Mouse (Mus musculus) lung, postnatal 0 days (tissue): Measurements from ENCODE around the gene Spata13. TPM values are rescaled to one million over a fixed set of nuclear protein-coding genes. Genes with fewer than 3 reads are reported as not detected.

ENCODE experiments used
- ATAC-seq: fragments of 200-750 bp; cut with Nextera tagmentation; 2 replicates; pipeline ENCODE4 v1.8.0; 2017; ENCODE audit warnings: moderate library complexity
- DNase-seq: peaks from one replicate; pipeline ENCODE4 v3.0.0-alpha.2; 2016; ENCODE audit warnings: low spot score
- H3K27ac ChIP-seq: fragments of 300-500 bp; sonication (generic); 2 replicates; pipeline ENCODE4 v1.5.1; 2014; ENCODE audit warnings: antibody characterized with exemption, mild to moderate bottlenecking, low read length, mixed read lengths
- H3K27me3 ChIP-seq: fragments of 300-500 bp; sonication (generic); replicated peaks from 2 replicates; pipeline ENCODE4 v1.6.1; 2014; ENCODE audit warnings: low read length, mixed read lengths; ENCODE audit not compliant: insufficient read depth
- H3K36me3 ChIP-seq: fragments of 300-500 bp; sonication (generic); 2 replicates; pipeline ENCODE4 v1.6.1; 2014; ENCODE audit warnings: low read length, mixed read lengths; ENCODE audit not compliant: insufficient read depth
- H3K4me1 ChIP-seq: fragments of 300-500 bp; sonication (generic); 2 replicates; pipeline ENCODE4 v1.6.1; 2014; ENCODE audit warnings: antibody characterized with exemption, low read depth, low read length, mixed read lengths; ENCODE audit not compliant: insufficient read depth
- H3K4me2 ChIP-seq: fragments of 300-500 bp; sonication (generic); replicated peaks from 2 replicates; pipeline ENCODE4 v1.6.1; 2014; ENCODE audit warnings: low read depth, mild to moderate bottlenecking, low read length, moderate library complexity, mixed read lengths
- H3K4me3 ChIP-seq: fragments of 300-500 bp; sonication (generic); 2 replicates; pipeline ENCODE4 v1.5.1; 2014; ENCODE audit warnings: low read depth, low read length
- H3K9ac ChIP-seq: fragments of 300-500 bp; sonication (generic); replicated peaks from 2 replicates; pipeline ENCODE4 v1.6.1; 2014; ENCODE audit warnings: low read depth, mild to moderate bottlenecking
- H3K9me3 ChIP-seq: fragments of 300-500 bp; sonication (generic); 2 replicates; pipeline ENCODE4 v1.6.1; 2016; ENCODE audit warnings: low read length, mixed read lengths
- CTCF ChIP-seq: IDR thresholded peaks from 2 replicates; pipeline ENCODE4 v1.5.1; 2016; ENCODE audit warnings: antibody characterized with exemption, mild to moderate bottlenecking
- EP300 ChIP-seq: IDR thresholded peaks from 2 replicates; pipeline ENCODE4 v1.6.1; 2016; ENCODE audit warnings: antibody characterized with exemption, mild to moderate bottlenecking, control low read depth
- WGBS: fragments of 180-500 bp; shearing (Covaris S2); extraction: QIAGEN DNeasy Blood & Tissue Kit; methylation state at CpG from one replicate; pipeline ENCODE4 v1.1.7; 2014; 5-methylcytosine and 5-hydroxymethylcytosine counted together
- polyA plus RNA-seq: library from polyadenylated mRNA; unstranded; fragments of >200 nt; fragmentation: Nextera tagmentation; extraction: Ambion mirVana; gene quantifications from 2 replicates; pipeline ENCODE4 v1.2.1, GENCODE M21; 2015

The Spata13 gene
- polyA plus RNA-seq, 1 experiment from 2014 or later = 11.7 TPM

DNA sequence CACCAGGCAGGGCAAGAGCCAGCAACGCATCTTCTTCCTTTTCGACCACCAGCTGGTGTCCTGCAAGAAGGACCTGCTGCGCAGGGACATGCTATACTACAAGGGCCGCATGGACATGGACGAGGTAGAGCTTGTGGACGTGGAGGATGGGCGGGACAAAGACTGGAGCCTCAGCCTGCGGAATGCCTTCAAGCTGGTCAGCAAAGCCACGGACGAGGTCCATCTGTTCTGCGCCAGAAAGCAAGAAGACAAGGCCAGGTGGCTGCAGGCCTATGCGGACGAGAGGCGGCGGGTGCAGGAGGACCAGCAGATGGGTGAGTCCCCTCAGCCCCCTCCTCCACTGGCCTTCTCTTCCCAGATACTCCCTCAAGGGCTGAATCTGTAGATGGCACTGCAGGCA is 122.5 kb downstream of the Spata13 start:
- ATAC-seq = no peak
- no peak for TF ChIP-seq CTCF
- TF ChIP-seq EP300 = no peak

DNA sequence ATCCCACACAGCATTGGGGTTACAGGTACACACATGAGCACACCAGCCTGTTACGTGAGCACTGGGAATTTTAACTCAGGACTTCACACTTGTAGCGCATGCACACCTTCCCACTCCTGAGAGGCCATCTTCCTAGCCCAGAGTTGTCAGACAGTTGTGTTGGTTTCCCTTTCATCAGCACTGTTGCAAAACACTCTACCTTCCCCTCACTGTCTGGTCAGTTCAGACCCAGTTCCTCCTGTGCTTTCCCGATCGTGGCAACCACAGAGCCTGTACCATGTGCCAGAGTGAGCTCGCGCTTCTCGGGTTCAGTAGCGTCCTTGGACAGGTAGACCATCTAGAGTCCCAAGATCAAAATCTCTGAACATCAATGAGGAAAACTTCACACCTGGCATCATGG is 123.5 kb downstream of the Spata13 start:
- Histone ChIP-seq H3K4me3 (no peak overlapping the region), H3K4me1 (no peaks in the 10 kb centered on the region), H3K4me2 (no peak overlapping the region), H3K9me3 (no peaks in the 10 kb centered on the region), H3K9ac (no peak overlapping the region), H3K27ac (no peak overlapping the region), H3K27me3 (no peaks in the 10 kb centered on the region), H3K36me3 (peaks cover 33% of the 10 kb centered on the region; the same call in 1 of the 2 replicates)
- DNase-seq (peak; percentile 30), ATAC-seq (peak; percentile 40; the same call in 1 of the 2 replicates)
- 92% methylated on average over 8 of the region's 8 CpGs for WGBS
- TF ChIP-seq CTCF = no peak
- TF ChIP-seq EP300 = no peak

More for the DNA sequence above, 122.5 kb downstream of the Spata13 start:
- Histone ChIP-seq H3K9me3 (no peaks in the 10 kb centered on the region), H3K4me2 (no peak overlapping the region), H3K27me3 (no peaks in the 10 kb centered on the region), H3K9ac (no peak overlapping the region), H3K4me3 (no peak overlapping the region), H3K36me3 (peaks cover 29% of the 10 kb centered on the region; the same call in 1 of the 2 replicates), H3K27ac (no peak overlapping the region), H3K4me1 (no peaks in the 10 kb centered on the region)
- no peak for DNase-seq
- WGBS = 83% methylated on average over 15 of the region's 15 CpGs

DNA sequence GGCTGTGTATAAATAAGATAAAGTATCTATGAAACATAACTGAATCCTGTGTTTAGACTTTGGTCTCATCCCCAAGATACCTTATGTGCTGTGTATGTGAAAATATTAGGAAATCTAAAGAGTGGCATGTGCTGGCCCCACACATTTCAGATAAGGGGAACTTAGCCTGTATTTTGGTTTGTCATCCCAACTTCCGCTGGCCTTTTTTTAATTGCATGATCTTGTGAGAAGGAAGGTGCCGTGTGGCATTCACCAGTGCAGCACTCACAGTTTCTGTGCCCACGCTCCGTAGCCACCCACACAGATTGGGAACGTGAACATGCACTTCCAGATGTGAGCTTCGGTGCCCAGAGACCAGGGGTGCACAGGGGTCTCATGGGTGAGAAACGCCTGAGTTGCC is 123.9 kb downstream of the Spata13 start:
- Histone ChIP-seq H3K4me3 (no peak overlapping the region), H3K27ac (no peak overlapping the region), H3K9ac (no peak overlapping the region), H3K27me3 (no peaks in the 10 kb centered on the region), H3K4me2 (no peak overlapping the region), H3K36me3 (peaks cover 33% of the 10 kb centered on the region; the same call in 1 of the 2 replicates), H3K4me1 (no peaks in the 10 kb centered on the region), H3K9me3 (no peaks in the 10 kb centered on the region)
- DNase-seq (no peak), ATAC-seq (no peak)
- 90% methylated on average over 7 of the region's 7 CpGs for WGBS
- TF ChIP-seq CTCF (no peak), EP300 (no peak)

DNA sequence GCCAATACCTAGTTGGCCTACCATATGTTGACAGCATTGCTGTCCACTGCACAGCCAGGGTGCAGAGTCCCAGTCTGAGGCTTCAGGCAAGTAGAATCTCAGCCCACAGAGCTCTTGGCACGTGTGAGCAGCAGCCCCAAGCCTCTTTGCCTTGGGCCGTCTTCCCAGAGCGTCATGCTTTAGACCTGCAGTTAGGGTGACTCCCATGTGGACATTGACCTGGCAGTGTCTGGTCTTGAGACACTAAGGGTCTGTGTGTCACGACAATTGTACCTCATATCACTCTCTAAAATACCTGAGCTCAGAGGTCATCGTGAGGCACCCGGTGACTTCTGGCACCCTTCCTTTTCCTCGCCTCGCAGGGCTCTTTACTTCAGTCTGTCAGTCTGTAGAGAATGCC is 125.3 kb downstream of the Spata13 start:
- Histone ChIP-seq H3K4me1 (no peaks in the 10 kb centered on the region), H3K9ac (no peak overlapping the region), H3K36me3 (peaks cover 28% of the 10 kb centered on the region; the same call in 1 of the 2 replicates), H3K4me2 (no peak overlapping the region), H3K4me3 (no peak overlapping the region), H3K27me3 (no peaks in the 10 kb centered on the region), H3K27ac (no peak overlapping the region), H3K9me3 (no peaks in the 10 kb centered on the region)
- ATAC-seq = no peak
- TF ChIP-seq EP300 = no peak
- TF ChIP-seq CTCF = no peak
- DNase-seq = no peak
- WGBS = 98% methylated on average over 8 of the region's 8 CpGs

DNA sequence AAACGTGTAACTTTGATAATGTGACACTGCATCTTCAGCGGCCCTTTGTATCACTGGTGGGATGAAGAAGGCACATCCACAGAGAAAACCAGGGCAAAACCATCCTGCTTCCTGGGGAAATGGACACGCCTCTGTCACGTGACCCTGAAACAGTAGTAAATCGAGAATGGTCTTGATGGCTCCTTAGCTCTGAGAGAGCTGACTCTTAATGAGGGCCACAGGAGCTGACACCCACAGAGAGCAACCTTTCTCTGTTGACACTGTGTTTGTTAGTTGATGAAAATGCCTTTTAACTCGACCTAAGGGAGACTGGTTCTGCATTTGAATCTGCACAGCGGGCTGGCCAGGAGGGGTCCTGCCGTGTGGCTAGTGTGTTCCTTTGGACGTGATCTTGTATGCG is 128.0 kb downstream of the Spata13 start:
- Histone ChIP-seq H3K9me3 (no peaks in the 10 kb centered on the region), H3K27ac (no peak overlapping the region), H3K4me1 (peaks cover 3% of the 10 kb centered on the region; the same call in 1 of the 2 replicates), H3K9ac (no peak overlapping the region), H3K4me2 (no peak overlapping the region), H3K4me3 (no peak overlapping the region), H3K27me3 (no peaks in the 10 kb centered on the region), H3K36me3 (peaks cover 20% of the 10 kb centered on the region; the same call in 1 of the 2 replicates)
- DNase-seq = no peak
- TF ChIP-seq CTCF (no peak), EP300 (no peak)
- 79% methylated on average over 10 of the region's 10 CpGs for WGBS
- no peak for ATAC-seq

DNA sequence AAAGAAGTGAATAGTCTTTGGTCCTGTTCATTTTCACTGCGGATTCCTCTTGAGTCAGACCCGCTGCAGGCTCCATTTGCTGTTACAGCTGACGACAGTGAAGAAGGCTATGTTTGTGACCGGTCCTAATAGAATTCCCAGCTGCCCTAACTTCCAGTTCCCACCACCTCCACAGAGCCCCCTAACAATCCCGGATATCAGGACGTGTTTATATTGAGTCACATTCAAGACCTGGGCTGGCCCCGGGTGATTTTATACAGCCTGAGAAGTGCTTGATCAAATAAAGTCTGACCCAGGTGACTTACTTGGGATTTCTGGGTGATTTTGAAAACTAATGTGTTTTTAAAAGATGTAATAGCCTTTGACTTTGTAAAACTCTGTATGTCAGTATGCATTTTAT is 129.0 kb downstream of the Spata13 start:
- no peak for ATAC-seq
- H3K4me1 ChIP-seq = peaks cover 3% of the 10 kb centered on the region; the same call in 1 of the 2 replicates

DNA sequence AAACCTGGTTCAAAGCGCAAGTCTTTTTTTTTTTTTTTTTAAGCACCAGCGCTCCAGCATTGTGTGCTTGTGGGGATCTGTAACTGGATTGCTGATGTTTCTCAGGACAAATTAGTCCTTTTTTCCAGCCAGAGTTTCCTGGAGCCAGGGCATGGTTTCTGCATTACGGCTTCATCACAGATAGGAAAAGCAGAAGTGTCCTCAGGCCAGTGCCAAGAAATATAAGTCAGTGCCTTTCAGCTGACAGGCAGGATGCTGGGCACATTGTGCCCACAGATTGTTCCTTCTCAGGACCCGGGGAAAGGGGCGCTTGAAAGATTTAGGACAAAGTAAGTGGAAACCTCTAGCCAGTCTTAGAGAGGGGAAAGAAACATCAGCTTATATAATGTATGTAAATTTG is 129.9 kb downstream of the Spata13 start:
- WGBS = 75% methylated on average over 5 of the region's 5 CpGs
- DNase-seq = no peak

More for the DNA sequence above, 129.0 kb downstream of the Spata13 start:
- Histone ChIP-seq H3K36me3 (peaks cover 15% of the 10 kb centered on the region; the same call in 1 of the 2 replicates), H3K27me3 (no peaks in the 10 kb centered on the region), H3K9me3 (no peaks in the 10 kb centered on the region), H3K4me3 (no peak overlapping the region), H3K27ac (no peak overlapping the region), H3K9ac (no peak overlapping the region), H3K4me2 (no peak overlapping the region)
- TF ChIP-seq EP300 = no peak
- TF ChIP-seq CTCF = no peak
- no peak for DNase-seq
- WGBS = 35% methylated on average over 7 of the region's 7 CpGs

More for the DNA sequence above, 129.9 kb downstream of the Spata13 start:
- Histone ChIP-seq H3K4me1 (peaks cover 3% of the 10 kb centered on the region; the same call in 1 of the 2 replicates), H3K4me2 (no peak overlapping the region), H3K27me3 (no peaks in the 10 kb centered on the region), H3K36me3 (peaks cover 15% of the 10 kb centered on the region; the same call in 1 of the 2 replicates), H3K9ac (no peak overlapping the region), H3K9me3 (no peaks in the 10 kb centered on the region), H3K27ac (no peak overlapping the region), H3K4me3 (no peak overlapping the region)
- TF ChIP-seq CTCF (no peak), EP300 (no peak)
- ATAC-seq = no peak
